Mouse (Mus musculus) gastrocnemius, postnatal 14 days (tissue): Measurements from ENCODE around the gene Dgcr8. TPM values are rescaled to one million over a fixed set of nuclear protein-coding genes. Genes with fewer than 3 reads are reported as not detected.
"Not testable (repeated sequence)": the region's sequence is repeated elsewhere in the genome, so short reads cannot be mapped to it uniquely, and the experiment has no call there.

Source experiments
- DNase-seq: peaks from one replicate; pipeline ENCODE4 v3.0.0; 2021; ENCODE audit warnings: mixed read lengths
- intact Hi-C: fragments of 180-260 bp; cut with DNase I; formaldehyde crosslinking; loops from one replicate; pipeline ENCODE4 v1.15.1; 2025; ENCODE audit warnings: low total_unique reads
- long read RNA-seq, 2 experiments: library from polyadenylated mRNA; stranded (forward); transcript quantifications; one replicate each; pipeline ENCODE4 v2.0.0; 2021
- total RNA-seq, 2 experiments: library from RNA; stranded (reverse); gene quantifications; 2 replicates each; pipeline ENCODE4 v1.2.3; 2021

Dgcr8 gene
- 10 to 100 TPM; 13.9 to 16.3 TPM for total RNA-seq
- long read RNA-seq, experiment 1, full-length matches to known transcripts: 5 of 10 reads
- long read RNA-seq, experiment 1, partial matches to known transcripts: 1 of 10 reads
- long read RNA-seq, experiment 1, other reads (novel, unspliced or antisense): 4 of 10 reads
- long read RNA-seq, experiment 2, full-length matches to known transcripts: 8 of 14 reads
- long read RNA-seq, experiment 2, partial matches to known transcripts: 1 of 14 reads
- long read RNA-seq, experiment 2, other reads (novel, unspliced or antisense): 5 of 14 reads

- intact Hi-C loops: loop anchor here (5.0 kb wide), 1 partner anchor 37 kb away; no protein-coding TSS in a partner anchor
- DNase-seq: peak; percentile 99
These were observed at the start of gene Dgcr8 for GRCm38 (mm10) chr16:18289067-18289588. Gene Dgcr8, minus strand, starts transcription at chr16:18289246.

GRCm38 (mm10) chr16:18337261-18337660 is 48.2 kb upstream of the Dgcr8 start:
- DNase-seq: no peak
- intact Hi-C loops: no loop called here

GRCm38 (mm10) chr16:18335981-18336380 is 46.9 kb upstream of the Dgcr8 start:
- intact Hi-C loops: no loop called here
- DNase-seq: no peak

- DNase-seq: no peak
- intact Hi-C loops: no loop called here
These were observed 44.9 kb upstream of the Dgcr8 start for GRCm38 (mm10) chr16:18333976-18334375.

- DNase-seq: no peak
- intact Hi-C loops: no loop called here
These were observed 39.5 kb upstream of the Dgcr8 start for GRCm38 (mm10) chr16:18328524-18328923.

GRCm38 (mm10) chr16:18327936-18328335 is 38.9 kb upstream of the Dgcr8 start:
- intact Hi-C loops: no loop called here

GRCm38 (mm10) chr16:18325741-18326140 is 36.7 kb upstream of the Dgcr8 start:
- intact Hi-C loops: no loop called here
- no peak for DNase-seq

More at GRCm38 (mm10) chr16:18327936-18328335, 38.9 kb upstream of the Dgcr8 start:
- DNase-seq: no peak

- intact Hi-C loops: no loop called here
- DNase-seq: no peak
These were observed 35.0 kb upstream of the Dgcr8 start for GRCm38 (mm10) chr16:18324031-18324430.

GRCm38 (mm10) chr16:18323460-18323859 is 34.4 kb upstream of the Dgcr8 start:
- intact Hi-C loops: no loop called here
- no peak for DNase-seq

- intact Hi-C loops: no loop called here
- no peak for DNase-seq
These were observed 32.4 kb upstream of the Dgcr8 start for GRCm38 (mm10) chr16:18321443-18321842.

- no peak for DNase-seq
- intact Hi-C loops: no loop called here
These were observed 29.9 kb upstream of the Dgcr8 start for GRCm38 (mm10) chr16:18318992-18319391.

- DNase-seq: no peak
- intact Hi-C loops: no loop called here
These were observed 19.1 kb upstream of the Dgcr8 start for GRCm38 (mm10) chr16:18308159-18308558.

GRCm38 (mm10) chr16:18289614-18290013 is 568 bp upstream of the Dgcr8 start:
- not testable (repeated sequence) for DNase-seq
- intact Hi-C loops: loop anchor here (5.0 kb wide), 1 partner anchor 37 kb away; no protein-coding TSS in a partner anchor

GRCm38 (mm10) chr16:18288581-18289061 is 425 bp downstream of the Dgcr8 start:
- intact Hi-C loops: loop anchor here (5.0 kb wide), 1 partner anchor 36 kb away; no protein-coding TSS in a partner anchor
- peak; percentile 80 for DNase-seq

- intact Hi-C loops: loop anchor here (5.0 kb wide), 1 partner anchor 36 kb away; no protein-coding TSS in a partner anchor
- no peak for DNase-seq
These were observed 880 bp downstream of the Dgcr8 start for GRCm38 (mm10) chr16:18288166-18288565.

GRCm38 (mm10) chr16:18275166-18275565 is 13.9 kb downstream of the Dgcr8 start:
- DNase-seq: no peak
- intact Hi-C loops: no loop called here

GRCm38 (mm10) chr16:18268182-18268581 is 20.9 kb downstream of the Dgcr8 start:
- no peak for DNase-seq
- intact Hi-C loops: no loop called here

- intact Hi-C loops: no loop called here
- no peak for DNase-seq
These were observed 24.0 kb downstream of the Dgcr8 start for GRCm38 (mm10) chr16:18265024-18265423.

- intact Hi-C loops: no loop called here
- no peak for DNase-seq
These were observed 30.8 kb downstream of the Dgcr8 start, which contains the start of gene Gm49776 for GRCm38 (mm10) chr16:18258221-18258620. Gene Gm49776, minus strand, starts transcription at chr16:18258321.

GRCm38 (mm10) chr16:18253866-18254265 is 35.2 kb downstream of the Dgcr8 start:
- DNase-seq: no peak
- intact Hi-C loops: loop anchor here (5.0 kb wide), 1 partner anchor 33 kb away; the partner anchor contains the start of gene Dgcr8

- intact Hi-C loops: loop anchor here (5.0 kb wide), 1 partner anchor 35 kb away; the partner anchor contains the start of gene Dgcr8
- DNase-seq: no peak
These were observed 36.3 kb downstream of the Dgcr8 start for GRCm38 (mm10) chr16:18252736-18253135.
